Mouse (Mus musculus) CH12.LX (cell line): Measurements from ENCODE around the gene Nt5c2.

Source experiments
- CHD2 ChIP-seq: IDR thresholded peaks from 2 replicates; pipeline ENCODE4 v1.6.1; 2011; ENCODE audit warnings: low read length, improper control_type of control experiment
- CTCF ChIP-seq, 2 experiments: IDR thresholded peaks in 1 of 2; conservative IDR thresholded peaks in 1 of 2; 2 replicates each; pipeline ENCODE4 v1.5.1; 2011 to 2012; ENCODE audit warnings: low read depth in 2 of 2, low read length in 2 of 2, improper control_type of control experiment in 1 of 2, inconsistent platforms in 1 of 2, mild to moderate bottlenecking in 1 of 2, moderate library complexity in 1 of 2
- EP300 ChIP-seq: IDR thresholded peaks from 2 replicates; pipeline ENCODE4 v1.6.1; 2011; ENCODE audit warnings: low read length, improper control_type of control experiment
- JUND ChIP-seq: conservative IDR thresholded peaks from 2 replicates; pipeline ENCODE4 v1.6.1; 2011; ENCODE audit warnings: low read depth, low read length, improper control_type of control experiment
- MAX ChIP-seq: IDR thresholded peaks from 2 replicates; pipeline ENCODE4 v1.6.1; 2011; ENCODE audit warnings: low read length, improper control_type of control experiment
- MYC ChIP-seq: IDR thresholded peaks from 2 replicates; pipeline ENCODE4 v1.6.1; 2011; ENCODE audit warnings: low read depth, mild to moderate bottlenecking, improper control_type of control experiment, low read length
- POLR2A ChIP-seq: IDR thresholded peaks from 2 replicates; pipeline ENCODE4 v1.6.1; 2011; ENCODE audit warnings: low read depth, mild to moderate bottlenecking, improper control_type of control experiment, low read length
- SIN3A ChIP-seq: IDR thresholded peaks from 2 replicates; pipeline ENCODE4 v1.6.1; 2012; ENCODE audit warnings: low read length, improper control_type of control experiment, inconsistent platforms
- USF1 ChIP-seq: IDR thresholded peaks from 2 replicates; pipeline ENCODE4 v1.6.1; 2014; ENCODE audit warnings: low read depth, mild to moderate bottlenecking, inconsistent platforms, low read length, improper control_type of control experiment
- ZC3H11A ChIP-seq: IDR thresholded peaks from 2 replicates; pipeline ENCODE4 v1.6.1; 2012; ENCODE audit warnings: low read depth, mild to moderate bottlenecking, inconsistent platforms, low read length, improper control_type of control experiment
- ZNF384 ChIP-seq: IDR thresholded peaks from 2 replicates; pipeline ENCODE4 v1.6.1; 2012; ENCODE audit warnings: low read depth, low read length, improper control_type of control experiment, inconsistent platforms

GRCm38 (mm10) chr19:46892856-46893255, 122.1 kb downstream of the Nt5c2 start:
- TF ChIP-seq MAX (no peak), SIN3A (no peak), ZC3H11A (no peak), ZNF384 (no peak), POLR2A (no peak), JUND (no peak), USF1 (no peak), EP300 (no peak), MYC (no peak), CHD2 (no peak), CTCF (conservative IDR thresholded peaks at IDR 0.05 in 1 of 2, IDR thresholded peaks at IDR 0.05 in 1 of 2; ENCODE audit: low read depth in 2 of 2, low read length in 2 of 2) (no peak)
